Comparison of ENCODE assay signal across 8 mouse cellular contexts in the genomic region with DNA sequence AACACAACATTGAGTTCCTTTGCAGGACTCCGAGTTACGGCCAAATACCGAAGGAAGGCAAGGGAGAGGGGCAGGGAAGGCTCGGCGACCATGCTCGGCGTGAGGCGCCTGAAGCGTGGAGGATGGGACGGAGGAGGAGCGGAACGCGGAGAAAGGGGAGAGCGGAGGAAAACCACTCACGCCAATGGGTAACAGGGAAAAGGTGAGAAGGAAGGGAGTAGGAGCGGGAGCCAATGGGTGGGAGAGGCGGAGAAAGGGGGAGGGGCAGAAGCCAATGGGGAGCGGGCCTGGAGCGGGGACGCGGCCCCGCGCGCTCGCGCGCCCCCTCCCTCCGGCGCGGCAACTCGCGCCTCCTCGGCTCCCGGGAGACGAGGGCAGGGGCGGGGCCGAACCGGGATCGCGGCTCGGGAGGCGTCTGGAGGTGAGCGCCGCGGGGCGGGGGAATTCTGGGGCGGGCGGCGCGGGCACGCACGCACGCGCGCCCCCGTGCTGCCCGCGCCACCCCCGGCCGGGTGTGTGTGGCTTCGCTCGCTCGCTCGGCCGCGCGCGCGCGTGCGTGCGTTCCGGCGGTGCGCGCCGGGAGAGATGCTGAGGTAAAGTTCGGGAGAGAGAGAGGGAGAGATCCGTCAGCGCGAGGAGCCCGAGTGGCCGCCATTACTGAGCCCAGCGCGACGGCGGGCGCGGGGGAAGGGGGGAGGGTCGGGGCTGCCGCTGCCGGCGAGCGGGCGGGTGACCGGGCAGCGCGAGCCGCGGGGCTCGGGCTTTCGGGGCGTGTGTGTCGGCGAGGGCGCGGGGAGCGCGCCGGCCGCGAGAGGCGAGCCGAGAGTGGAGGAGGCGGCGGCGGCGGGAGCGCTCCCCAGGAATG. TPM values are rescaled to one million over a fixed set of nuclear protein-coding genes. Genes with fewer than 3 reads are reported as not detected.
DNase-seq lines count a peak whose midpoint lies in the region; ATAC-seq lines count a peak whose summit lies in the region.

A gene (plus strand): TSS at position 517 of the 865 bp plus-strand sequence.

- peak within 1 kb of the TSS; percentile 99 for H3K27ac ChIP-seq in lung, embryonic 16.5 days (ENCODE audit: low read length)

- H3K4me2 ChIP-seq in lung, embryonic 16.5 days (ENCODE audit: low read depth, low read length): peak within 1 kb of the TSS; percentile 79

- 0 out of 2 replicates have a peak, but pooled peaks cover 3% of the 10 kb centered on the region for H3K4me1 ChIP-seq in lung, embryonic 16.5 days (replicated peaks; ENCODE audit: control insufficient read depth, insufficient read depth, low read length)

- DNase-seq in MEL-GATA-1-ER (ENCODE audit: extremely low read depth, low read depth): peak; percentile 88
- peak; percentile 93 for DNase-seq in cerebellum, adult 8-10 months
- DNase-seq in forelimb bud, embryonic 11.5 days (ENCODE audit: low read depth, low spot score): peak; percentile 98
- peak; percentile 76 for DNase-seq in layer of hippocampus, adult 9-10 months (ENCODE audit: low spot score)
- peak; percentile 85 for DNase-seq in ovary, postnatal 10 days (ENCODE audit: low spot score)
- DNase-seq in thymus, postnatal 10 days (ENCODE audit: low spot score in 2 of 2): peak; percentile 64 to 65

- WGBS in lung, embryonic 16.5 days: under 1% methylated on average over 32 of the region's 119 CpGs

- peak within 1 kb of the TSS; percentile 99 for H3K9ac ChIP-seq in lung, embryonic 16.5 days (ENCODE audit: low read length)

- peak; percentile 76 to 83 for ATAC-seq in hematopoietic stem cell, adult 5-6 weeks (replicated peaks in 1 of 2; ENCODE audit: insufficient read depth in 1 of 2, low FRiP score in 2 of 2, low TSS enrichment in 1 of 2, low read depth in 1 of 2, poor library complexity in 2 of 2, severe bottlenecking in 2 of 2)
- ATAC-seq in lung, embryonic 16.5 days (ENCODE audit: low read depth): peak; percentile 97

- H3K9me3 ChIP-seq in lung, embryonic 16.5 days (ENCODE audit: control insufficient read depth, low read length): no peaks in the 10 kb centered on the region

- H3K36me3 ChIP-seq in lung, embryonic 16.5 days (ENCODE audit: control insufficient read depth, insufficient read depth, low read length): no peaks in the 10 kb centered on the region

- H3K27me3 ChIP-seq in lung, embryonic 16.5 days (ENCODE audit: control insufficient read depth, insufficient read depth, low read depth, low read length): no peaks in the 10 kb centered on the region

- peak within 1 kb of the TSS; percentile 95 for H3K4me3 ChIP-seq in lung, embryonic 16.5 days (ENCODE audit: low read length)

RNA-seq across cellular contexts. Expression of the gene that starts here (rescaled TPM):
- 26.8 and 37.1 TPM in 2 replicates for total RNA-seq in hematopoietic stem cell, adult 5-6 weeks (2017)
- 44.0 and 48.1 TPM in 2 replicates for polyA plus RNA-seq in lung, embryonic 16.5 days (2015; fragmentation: Nextera tagmentation; extraction: Ambion mirVana)

Comparison
In these comparisons a context has a peak if more than half of its experiments do, and no peak if none do; other contexts are left out.
1. Peak in every context shown above with its lines: DNase-seq, ATAC-seq, H3K4me3 ChIP-seq and H3K27ac ChIP-seq.